Mouse (Mus musculus) liver, embryonic 16.5 days (tissue): ENCODE measurements around the gene Lrig2. TPM values are rescaled to one million over a fixed set of nuclear protein-coding genes. Genes with fewer than 3 reads are reported as not detected.

Experiments used
- ATAC-seq: fragments of 200-750 bp; cut with Nextera tagmentation; 2 replicates; pipeline ENCODE4 v1.8.0; 2017; ENCODE audit warnings: low read depth, mild to moderate bottlenecking, moderate number of reproducible peaks, moderate library complexity
- H3K27ac ChIP-seq: fragments of 300-500 bp; sonication (generic); 2 replicates; pipeline ENCODE4 v1.5.1; 2014; ENCODE audit warnings: mild to moderate bottlenecking, low read length
- H3K27me3 ChIP-seq: fragments of 300-500 bp; sonication (generic); 2 replicates; pipeline ENCODE4 v1.6.1; 2014; ENCODE audit warnings: low read depth, low read length, mixed read lengths; ENCODE audit not compliant: control insufficient read depth, insufficient read depth
- H3K36me3 ChIP-seq: fragments of 300-500 bp; sonication (generic); 2 replicates; pipeline ENCODE4 v1.6.1; 2014; ENCODE audit warnings: mild to moderate bottlenecking; ENCODE audit not compliant: control insufficient read depth, insufficient read depth
- H3K4me1 ChIP-seq: fragments of 300-500 bp; sonication (generic); 2 replicates; pipeline ENCODE4 v1.6.1; 2014; ENCODE audit warnings: low read depth, low read length, mixed read lengths; ENCODE audit not compliant: control insufficient read depth
- H3K4me2 ChIP-seq: fragments of 300-500 bp; sonication (generic); 2 replicates; pipeline ENCODE4 v1.6.1; 2014; ENCODE audit warnings: low read depth, low read length, mixed read lengths
- H3K4me3 ChIP-seq: fragments of 300-500 bp; sonication (generic); 2 replicates; pipeline ENCODE4 v1.5.1; 2014; ENCODE audit warnings: low read depth, mild to moderate bottlenecking, low read length
- H3K9ac ChIP-seq: fragments of 300-500 bp; sonication (generic); 2 replicates; pipeline ENCODE4 v1.6.1; 2014; ENCODE audit warnings: low read depth, low read length
- H3K9me3 ChIP-seq: fragments of 300-500 bp; sonication (generic); replicated peaks from 2 replicates; pipeline ENCODE4 v1.6.1; 2016; ENCODE audit warnings: low read length; ENCODE audit not compliant: control insufficient read depth
- whole genome bisulfite sequencing: fragments of 180-500 bp; shearing (Covaris S2); extraction: QIAGEN DNeasy Blood & Tissue Kit; methylation state at CpG from one replicate; pipeline ENCODE4 v1.1.7; 2014; ENCODE audit not compliant: insufficient replicate concordance; 5-methylcytosine and 5-hydroxymethylcytosine counted together
- polyA plus RNA-seq: library from polyadenylated mRNA; unstranded; fragments of >200 nt; fragmentation: Nextera tagmentation; extraction: Ambion mirVana; gene quantifications from 2 replicates; pipeline ENCODE4 v1.2.1, GENCODE M21; 2015

The Lrig2 gene
- polyA plus RNA-seq, 1 experiment from 2014 or later, result 3.3 TPM

DNA sequence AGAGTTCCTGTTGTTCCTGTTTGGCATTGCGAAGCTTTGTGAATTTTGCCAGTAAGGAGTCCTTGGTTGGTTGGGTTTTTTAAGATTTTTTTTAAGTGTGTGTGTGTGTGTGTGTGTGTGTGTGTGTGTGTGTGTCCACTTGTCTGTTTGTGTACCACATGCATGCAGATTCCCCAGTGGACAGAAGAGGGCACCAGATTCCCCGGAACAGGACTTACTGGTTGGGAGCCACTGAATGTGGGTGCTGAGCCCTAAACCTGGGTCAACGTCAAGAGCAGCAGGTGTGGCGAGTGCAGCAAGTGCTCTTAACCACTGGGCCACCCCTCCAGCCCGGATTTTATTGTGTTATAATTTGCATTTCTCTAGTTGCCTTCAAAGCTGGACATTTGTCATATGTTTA is 5.4 kb upstream of the Lrig2 start:
- Histone ChIP-seq H3K4me1 (peaks cover 4% of the 10 kb centered on the region), H3K27me3 (no peaks in the 10 kb centered on the region), H3K9me3 (no peaks in the 10 kb centered on the region), H3K4me2 (no peak overlapping the region), H3K36me3 (no peaks in the 10 kb centered on the region), H3K4me3 (no peak overlapping the region), H3K27ac (no peak overlapping the region), H3K9ac (no peak overlapping the region)
- WGBS, result 76% methylated on average over 5 of the region's 5 CpGs
- no peak for ATAC-seq

DNA sequence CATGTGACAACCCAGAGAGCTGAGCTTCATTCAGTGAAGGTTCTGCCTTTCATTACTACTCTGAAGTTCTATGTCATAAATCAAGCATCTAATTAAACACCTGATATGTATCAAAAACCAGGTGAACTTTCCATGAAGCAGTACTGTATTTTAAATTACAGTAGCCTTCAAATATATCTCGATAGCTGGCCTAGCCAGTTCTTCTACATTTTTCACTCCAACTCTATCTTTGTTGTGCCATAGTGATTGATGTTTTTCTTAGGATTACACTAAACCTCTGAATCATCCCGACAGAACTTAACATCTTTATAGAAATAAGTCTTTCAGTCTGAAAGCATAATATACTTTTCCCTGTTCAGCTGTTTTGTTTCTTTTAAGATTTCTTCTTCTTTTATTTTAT is 2.8 kb upstream of the Lrig2 start:
- ATAC-seq, result no peak
- H3K36me3 ChIP-seq, result no peaks in the 10 kb centered on the region
- no peaks in the 10 kb centered on the region for H3K9me3 ChIP-seq
- H3K27me3 ChIP-seq, result no peaks in the 10 kb centered on the region
- 63% methylated on average over 2 of the region's 2 CpGs for WGBS
- H3K4me2 ChIP-seq, result no peak overlapping the region
- H3K4me1 ChIP-seq, result peaks cover 7% of the 10 kb centered on the region
- no peak overlapping the region for H3K27ac ChIP-seq
- no peak overlapping the region for H3K4me3 ChIP-seq
- H3K9ac ChIP-seq, result no peak overlapping the region

DNA sequence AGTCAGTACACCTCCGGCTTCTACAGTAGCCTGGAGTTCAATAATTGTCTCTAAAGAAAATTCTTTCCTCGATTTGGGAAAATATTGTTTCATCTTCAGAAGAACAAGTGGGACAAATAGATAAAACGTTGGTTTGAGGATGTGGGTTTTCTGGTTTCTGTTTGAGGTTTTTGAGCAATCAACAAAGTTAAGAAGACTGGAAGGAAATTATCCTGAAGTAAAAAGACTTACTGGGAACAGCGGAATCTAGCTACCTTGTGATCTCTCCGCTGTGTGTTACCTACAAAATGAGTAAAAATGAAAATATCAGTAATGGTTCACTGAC is 668 bp upstream of the Lrig2 start:
- H3K9ac ChIP-seq, result peak overlapping the region; percentile 75

DNA sequence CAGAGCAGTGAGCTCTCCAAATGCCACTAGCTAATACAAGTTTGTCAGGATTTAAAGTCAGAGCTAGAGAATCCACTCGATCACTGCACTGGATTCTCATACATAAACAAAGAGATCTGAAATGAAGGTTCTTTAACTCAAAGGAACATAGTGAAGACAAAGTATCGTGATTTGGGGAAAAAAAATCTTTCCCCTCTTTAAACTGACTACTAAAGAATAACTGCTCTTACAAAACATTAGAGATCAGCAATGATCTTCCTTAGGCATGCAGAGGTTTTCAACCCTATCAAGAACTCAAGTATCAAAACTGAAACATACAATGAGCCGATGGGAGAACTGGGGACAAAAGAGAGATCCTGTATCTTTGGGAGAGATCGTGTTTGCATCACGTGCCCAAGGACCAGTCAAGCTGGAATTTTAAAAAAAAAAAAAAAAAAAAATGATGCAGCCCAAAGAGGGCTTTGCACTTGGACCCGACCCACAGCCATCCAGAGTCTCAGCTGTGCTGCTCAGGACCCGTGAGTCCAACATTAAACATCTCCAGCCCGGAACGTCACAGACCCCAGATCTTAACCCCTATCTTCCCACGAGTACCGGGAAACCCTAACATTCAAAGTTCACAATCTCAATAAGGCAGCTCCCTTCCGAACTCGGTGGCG is 818 bp downstream of the Lrig2 start:
- WGBS, result 2% methylated on average over 14 of the region's 14 CpGs

More for the DNA sequence above, 668 bp upstream of the Lrig2 start:
- 9% methylated on average over 5 of the region's 5 CpGs for WGBS
- Histone ChIP-seq H3K27me3 (no peaks in the 10 kb centered on the region), H3K27ac (peak overlapping the region; percentile 90), H3K4me3 (peak overlapping the region; percentile 87), H3K9me3 (no peaks in the 10 kb centered on the region), H3K4me2 (peak overlapping the region; percentile 72), H3K36me3 (no peaks in the 10 kb centered on the region), H3K4me1 (peaks cover 7% of the 10 kb centered on the region)
- no peak for ATAC-seq

DNA sequence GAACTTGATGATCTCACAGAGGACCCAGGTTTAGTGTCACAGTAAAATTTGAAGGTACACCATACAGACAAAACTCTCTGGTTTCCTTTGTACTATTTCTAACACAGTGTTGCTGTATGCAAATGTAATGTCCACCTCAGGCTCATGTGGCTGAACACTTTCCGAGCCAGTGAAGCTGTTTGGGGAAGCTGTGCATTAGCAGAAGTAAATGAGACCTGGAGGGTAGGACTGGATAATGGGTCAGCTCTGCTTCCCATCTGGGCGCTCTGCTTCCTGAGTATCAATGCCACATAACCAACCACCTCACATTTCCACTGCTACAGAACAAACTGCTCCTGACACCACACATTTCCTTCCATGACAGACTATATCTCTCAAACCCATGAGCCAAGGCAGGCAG is 10.1 kb downstream of the Lrig2 start:
- no peak overlapping the region for H3K4me2 ChIP-seq
- no peak overlapping the region for H3K4me3 ChIP-seq
- H3K27me3 ChIP-seq, result no peaks in the 10 kb centered on the region
- peaks cover 8% of the 10 kb centered on the region for H3K4me1 ChIP-seq
- 41% methylated on average over 2 of the region's 2 CpGs for WGBS
- no peak for ATAC-seq
- no peak overlapping the region for H3K27ac ChIP-seq
- H3K36me3 ChIP-seq, result no peaks in the 10 kb centered on the region
- H3K9me3 ChIP-seq, result no peaks in the 10 kb centered on the region
- no peak overlapping the region for H3K9ac ChIP-seq

More for the DNA sequence above, 818 bp downstream of the Lrig2 start:
- Histone ChIP-seq H3K27me3 (no peaks in the 10 kb centered on the region), H3K4me3 (peak overlapping the region; percentile 87), H3K4me1 (peaks cover 7% of the 10 kb centered on the region), H3K9me3 (no peaks in the 10 kb centered on the region), H3K36me3 (no peaks in the 10 kb centered on the region), H3K9ac (peak overlapping the region; percentile 92), H3K4me2 (peak overlapping the region; percentile 86), H3K27ac (peak overlapping the region; percentile 84)
- ATAC-seq, result no peak

DNA sequence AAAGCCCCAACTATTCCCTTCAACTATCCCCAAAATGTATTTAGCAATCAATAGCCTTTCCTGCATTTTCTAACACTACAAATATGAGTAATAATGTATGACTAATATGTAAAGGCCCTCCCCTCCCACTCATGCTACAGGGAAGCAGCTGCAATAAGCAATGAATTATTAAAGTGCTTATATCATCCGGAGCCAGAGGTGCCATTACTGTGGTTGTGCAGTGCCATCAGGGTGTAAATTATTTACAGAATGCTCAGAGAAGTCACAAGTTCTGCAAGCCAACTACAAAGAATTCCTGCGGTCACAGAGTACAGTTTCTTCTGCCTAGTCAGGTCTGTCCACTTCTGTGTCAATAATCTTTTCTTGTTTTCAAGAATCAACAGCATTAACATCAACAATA is 10.8 kb downstream of the Lrig2 start:
- Histone ChIP-seq H3K27me3 (no peaks in the 10 kb centered on the region), H3K4me3 (no peak overlapping the region), H3K4me2 (no peak overlapping the region), H3K4me1 (peaks cover 8% of the 10 kb centered on the region), H3K9me3 (no peaks in the 10 kb centered on the region), H3K9ac (no peak overlapping the region), H3K36me3 (no peaks in the 10 kb centered on the region), H3K27ac (no peak overlapping the region)
- 61% methylated on average over 2 of the region's 2 CpGs for WGBS
- no peak for ATAC-seq

DNA sequence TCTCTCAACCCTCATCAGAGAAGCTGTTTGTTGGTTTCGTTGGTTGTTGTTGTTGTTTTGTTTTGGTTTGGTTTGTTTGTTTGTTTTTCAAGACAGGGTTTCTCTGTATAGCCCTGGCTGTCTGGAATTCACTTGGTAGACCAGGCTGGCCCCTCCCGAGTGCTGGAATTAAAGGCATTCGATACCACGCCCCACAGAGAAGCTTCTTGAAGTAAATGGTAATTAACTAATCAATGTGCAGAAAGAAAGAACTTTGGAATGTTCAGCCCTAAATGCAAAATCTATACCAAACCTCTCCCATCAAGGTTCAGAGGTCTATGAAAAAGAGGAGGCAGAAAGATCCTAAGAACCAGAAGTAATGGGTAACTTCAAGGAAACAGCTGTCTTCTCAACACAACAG is 15.5 kb downstream of the Lrig2 start:
- peaks cover 4% of the 10 kb centered on the region for H3K4me1 ChIP-seq
- no peak overlapping the region for H3K9ac ChIP-seq
- H3K9me3 ChIP-seq, result no peaks in the 10 kb centered on the region
- H3K36me3 ChIP-seq, result no peaks in the 10 kb centered on the region; the same call in 1 of the 2 replicates
- no peak overlapping the region for H3K4me2 ChIP-seq
- no peak for ATAC-seq
- WGBS, result 81% methylated on average over 4 of the region's 4 CpGs
- no peak overlapping the region for H3K27ac ChIP-seq
- no peaks in the 10 kb centered on the region for H3K27me3 ChIP-seq
- H3K4me3 ChIP-seq, result no peak overlapping the region

DNA sequence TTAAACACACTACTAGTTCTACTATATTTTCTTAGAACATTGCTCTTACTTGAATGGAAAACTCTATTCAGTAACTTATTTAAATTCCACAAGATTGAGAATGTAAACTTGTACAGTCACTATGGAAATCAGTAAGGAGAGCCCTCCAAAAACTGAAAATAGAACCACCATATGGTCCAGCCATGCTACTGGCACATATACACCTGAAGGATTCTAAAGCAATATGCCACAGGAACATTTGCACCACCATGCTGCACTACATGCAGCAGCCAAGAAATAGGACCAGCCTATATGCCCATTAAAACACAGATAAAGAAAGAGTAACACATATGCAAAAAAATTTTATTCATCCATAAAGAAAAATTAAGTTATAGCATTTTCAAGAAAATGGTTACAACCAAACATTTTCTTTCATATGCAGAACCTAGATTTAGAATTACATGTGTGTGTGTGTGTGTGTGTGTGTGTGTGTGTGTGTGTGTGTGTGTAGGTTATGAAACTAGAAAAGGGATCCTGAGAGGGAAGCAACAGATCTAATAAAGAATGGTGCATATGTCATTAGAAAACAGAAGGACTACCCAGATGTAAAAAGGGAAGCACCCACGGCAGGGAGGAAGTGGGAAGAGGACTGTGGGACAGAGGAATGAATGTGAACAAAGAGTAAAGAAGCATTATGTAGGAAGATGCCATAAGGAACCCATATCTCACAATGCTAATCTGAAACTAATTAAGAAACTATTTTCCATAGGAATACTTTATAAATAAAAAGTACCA is 30.6 kb downstream of the Lrig2 start:
- Histone ChIP-seq H3K27me3 (no peaks in the 10 kb centered on the region), H3K9me3 (no peaks in the 10 kb centered on the region), H3K4me2 (no peak overlapping the region), H3K9ac (no peak overlapping the region), H3K4me3 (no peak overlapping the region), H3K27ac (no peak overlapping the region), H3K4me1 (no peaks in the 10 kb centered on the region), H3K36me3 (no peaks in the 10 kb centered on the region)
- no peak for ATAC-seq
- WGBS, result 19% methylated on average over 1 of the region's 1 CpGs

DNA sequence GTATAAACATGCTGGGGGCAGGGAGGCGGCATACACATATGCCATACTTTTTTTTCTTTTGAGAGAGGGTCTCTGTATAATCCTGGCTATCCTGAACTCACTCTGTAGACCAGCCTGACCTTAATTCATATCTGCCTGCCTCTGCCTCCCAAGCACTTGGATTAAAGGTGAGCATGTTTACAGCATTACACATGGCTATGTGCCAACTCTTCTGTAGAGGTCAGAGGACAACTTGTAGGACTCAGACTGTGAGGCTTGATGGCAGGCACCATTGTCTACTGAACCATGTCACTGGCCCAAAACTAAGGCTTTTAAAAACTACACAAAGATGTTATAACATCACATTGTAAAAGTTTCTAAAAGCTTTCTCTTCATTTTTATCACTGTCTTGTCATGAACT is 33.7 kb downstream of the Lrig2 start:
- Histone ChIP-seq H3K4me1 (no peaks in the 10 kb centered on the region), H3K27ac (no peak overlapping the region), H3K4me3 (no peak overlapping the region), H3K9ac (no peak overlapping the region), H3K36me3 (no peaks in the 10 kb centered on the region), H3K27me3 (no peaks in the 10 kb centered on the region), H3K4me2 (no peak overlapping the region), H3K9me3 (no peaks in the 10 kb centered on the region)
- ATAC-seq, result no peak
- 84% methylated on average over 1 of the region's 1 CpGs for WGBS
